Comparison of ENCODE assay signal across 12 mouse cellular contexts in genomic region chr2:142517731-142518130, GRCm38 (mm10).
DNase-seq lines count a peak whose midpoint lies in the region; ATAC-seq lines count a peak whose summit lies in the region.
"Had no signal": no experiment of that assay in that cellular context is flagged by ENCODE, and none has a peak within 500 bp of the region (broad histone marks: within the 10 kb centered on the region; RNA-seq: fewer than 3 reads in every experiment).

No protein-coding gene starts in this region.

- DNase-seq in cerebellum, postnatal 14 days, result peak; percentile 5 to 7
- DNase-seq in cerebellum, adult 18-20 months, result no peak
- DNase-seq in layer of hippocampus, adult 18-20 months (ENCODE audit: low spot score in 2 of 2), result peak; percentile 30 to 73
- no peak for DNase-seq in layer of hippocampus, postnatal 25 days (ENCODE audit: extremely low spot score in 1 of 2, low spot score in 1 of 2)
- peak; percentile 62 for DNase-seq in brain, adult 2 months (ENCODE audit: low read depth, low spot score)
- peak; percentile 68 for DNase-seq in layer of hippocampus, adult 9-11 months
- DNase-seq: adrenal gland, postnatal 14 days; cerebellum, adult 8-10 months; gastrocnemius, adult 2 months; gastrocnemius, postnatal 25 days had no signal

- ATAC-seq in activated CD4-positive, CD25-positive, alpha-beta regulatory T cell, adult 4 months, result no peak
- ATAC-seq: forebrain, embryonic 15.5 days had no signal

Comparison
In these comparisons a context has a peak if more than half of its experiments do, and no peak if none do; other contexts are left out.
1. DNase-seq: peak in cerebellum, postnatal 14 days (2 of 2), layer of hippocampus, adult 18-20 months (2 of 2), brain, adult 2 months (single experiment) and layer of hippocampus, adult 9-11 months (single experiment); none in cerebellum, adult 18-20 months (0 of 2) and layer of hippocampus, postnatal 25 days (0 of 2).